Mouse (Mus musculus) embryonic facial prominence, embryonic 14.5 days (tissue): ENCODE data around the gene Rfxank. TPM values are rescaled to one million over a fixed set of nuclear protein-coding genes. Genes with fewer than 3 reads are reported as not detected.

Experiments
- ATAC-seq: fragments of 200-750 bp; cut with Nextera tagmentation; 2 replicates; pipeline ENCODE4 v1.8.0; 2017; ENCODE audit warnings: low read depth, moderate number of reproducible peaks, moderate TSS enrichment
- DNase-seq: peaks from one replicate; pipeline ENCODE4 v3.0.0-alpha.2; 2015; ENCODE audit warnings: low spot score
- H3K27ac ChIP-seq: fragments of 300-500 bp; sonication (generic); replicated peaks from 2 replicates; pipeline ENCODE4 v1.5.1; 2014; ENCODE audit warnings: low read depth, mild to moderate bottlenecking, low read length, moderate library complexity
- H3K27me3 ChIP-seq: fragments of 300-500 bp; sonication (generic); replicated peaks from 2 replicates; pipeline ENCODE4 v1.6.1; 2014; ENCODE audit warnings: low read length; ENCODE audit not compliant: control insufficient read depth, insufficient read depth
- H3K36me3 ChIP-seq: fragments of 300-500 bp; sonication (generic); 2 replicates; pipeline ENCODE4 v1.6.1; 2014; ENCODE audit warnings: low read length, mixed read lengths; ENCODE audit not compliant: control insufficient read depth, insufficient read depth
- H3K4me1 ChIP-seq: fragments of 300-500 bp; sonication (generic); 2 replicates; pipeline ENCODE4 v1.6.1; 2014; ENCODE audit warnings: antibody characterized with exemption, low read length; ENCODE audit not compliant: control insufficient read depth, insufficient read depth
- H3K4me2 ChIP-seq: fragments of 300-500 bp; sonication (generic); 2 replicates; pipeline ENCODE4 v1.6.1; 2014; ENCODE audit warnings: low read depth, mild to moderate bottlenecking, low read length, moderate library complexity, mixed read lengths
- H3K4me3 ChIP-seq: fragments of 300-500 bp; sonication (generic); 2 replicates; pipeline ENCODE4 v1.5.1; 2014; ENCODE audit warnings: low read depth, mild to moderate bottlenecking, low read length
- H3K9ac ChIP-seq: fragments of 300-500 bp; sonication (generic); 2 replicates; pipeline ENCODE4 v1.6.1; 2014; ENCODE audit warnings: low read depth, mild to moderate bottlenecking, low read length, moderate library complexity, mixed read lengths
- H3K9me3 ChIP-seq: fragments of 300-500 bp; sonication (generic); 2 replicates; pipeline ENCODE4 v1.6.1; 2016; ENCODE audit warnings: low read length; ENCODE audit not compliant: control insufficient read depth
- WGBS: fragments of 180-500 bp; shearing (Covaris S2); extraction: QIAGEN DNeasy Blood & Tissue Kit; methylation state at CpG from one replicate; pipeline ENCODE4 v1.1.7; 2014; 5-methylcytosine and 5-hydroxymethylcytosine counted together
- polyA plus RNA-seq: library from polyadenylated mRNA; unstranded; fragments of >200 nt; fragmentation: Nextera tagmentation; extraction: Ambion mirVana; gene quantifications from 2 replicates; pipeline ENCODE4 v1.2.1, GENCODE M21; 2014

Gene Rfxank
- polyA plus RNA-seq, 1 experiment from 2014 or later = 13.0 TPM

- Histone ChIP-seq H3K4me1 (peaks cover 12% of the 10 kb centered on the region), H3K4me3 (no peak overlapping the region), H3K27ac (no peak overlapping the region), H3K4me2 (no peak overlapping the region), H3K27me3 (no peaks in the 10 kb centered on the region), H3K9me3 (no peaks in the 10 kb centered on the region), H3K36me3 (peaks cover 47% of the 10 kb centered on the region), H3K9ac (no peak overlapping the region)
- WGBS = 75% methylated on average over 4 of the region's 4 CpGs
- DNase-seq (no peak), ATAC-seq (no peak)
Measured at GRCm38 (mm10) chr8:70136591-70136990, 2.4 kb downstream of the Rfxank start.

GRCm38 (mm10) chr8:70134931-70135330 lies 4.0 kb downstream of the Rfxank start:
- Histone ChIP-seq H3K9me3 (no peaks in the 10 kb centered on the region), H3K4me3 (no peak overlapping the region), H3K4me1 (peaks cover 6% of the 10 kb centered on the region; the same call in 1 of the 2 replicates), H3K27ac (no peak overlapping the region), H3K36me3 (peaks cover 47% of the 10 kb centered on the region), H3K27me3 (no peaks in the 10 kb centered on the region), H3K4me2 (no peak overlapping the region), H3K9ac (no peak overlapping the region)
- WGBS = 92% methylated on average over 9 of the region's 9 CpGs
- ATAC-seq (no peak), DNase-seq (no peak)

GRCm38 (mm10) chr8:70134086-70134485 lies 4.9 kb downstream of the Rfxank start:
- DNase-seq (no peak), ATAC-seq (no peak)
- Histone ChIP-seq H3K4me2 (no peak overlapping the region), H3K4me3 (no peak overlapping the region), H3K4me1 (peaks cover 6% of the 10 kb centered on the region; the same call in 1 of the 2 replicates), H3K9me3 (no peaks in the 10 kb centered on the region), H3K36me3 (peaks cover 47% of the 10 kb centered on the region), H3K27me3 (no peaks in the 10 kb centered on the region), H3K27ac (no peak overlapping the region), H3K9ac (no peak overlapping the region)
- 86% methylated on average over 5 of the region's 5 CpGs for WGBS

- H3K4me1 ChIP-seq = no peaks in the 10 kb centered on the region
- peak within 1 kb of the TSS; percentile 68 for H3K9ac ChIP-seq
- no peaks in the 10 kb centered on the region for H3K27me3 ChIP-seq
- H3K36me3 ChIP-seq = peaks cover 41% of the 10 kb centered on the region
- H3K4me3 ChIP-seq = peak within 1 kb of the TSS; percentile 61
- ATAC-seq (peak; percentile 91), DNase-seq (peak; percentile 93)
- 3% methylated on average over 36 of the region's 37 CpGs for WGBS
- no peak within 1 kb of the TSS for H3K27ac ChIP-seq
- no peaks in the 10 kb centered on the region for H3K9me3 ChIP-seq
- peak within 1 kb of the TSS; percentile 73 for H3K4me2 ChIP-seq
Measured at GRCm38 (mm10) chr8:70131166-70131883, 7.6 kb downstream of the Rfxank start, which contains the start of gene Nr2c2ap. Gene Nr2c2ap (plus strand): TSS chr8:70131333.

GRCm38 (mm10) chr8:70130066-70130465 lies 8.9 kb downstream of the Rfxank start:
- Histone ChIP-seq H3K36me3 (peaks cover 29% of the 10 kb centered on the region), H3K9me3 (no peaks in the 10 kb centered on the region), H3K4me1 (no peaks in the 10 kb centered on the region), H3K27ac (no peak overlapping the region), H3K4me3 (no peak overlapping the region), H3K9ac (no peak overlapping the region), H3K27me3 (no peaks in the 10 kb centered on the region), H3K4me2 (no peak overlapping the region)
- no peak for DNase-seq
- WGBS = 80% methylated on average over 3 of the region's 3 CpGs
- ATAC-seq = no peak

- Histone ChIP-seq H3K27me3 (no peaks in the 10 kb centered on the region), H3K27ac (no peak overlapping the region), H3K4me1 (no peaks in the 10 kb centered on the region), H3K9ac (no peak overlapping the region), H3K36me3 (peaks cover 23% of the 10 kb centered on the region), H3K9me3 (no peaks in the 10 kb centered on the region), H3K4me3 (no peak overlapping the region), H3K4me2 (no peak overlapping the region)
- DNase-seq (peak; percentile 66), ATAC-seq (peak; percentile 19; the same call in 1 of the 2 replicates)
- 64% methylated on average over 9 of the region's 9 CpGs for WGBS
Measured at GRCm38 (mm10) chr8:70129309-70129952, 9.5 kb downstream of the Rfxank start.

- Histone ChIP-seq H3K27me3 (no peaks in the 10 kb centered on the region), H3K9me3 (no peaks in the 10 kb centered on the region), H3K4me1 (no peaks in the 10 kb centered on the region), H3K27ac (no peak overlapping the region), H3K4me3 (no peak overlapping the region), H3K36me3 (peaks cover 13% of the 10 kb centered on the region), H3K9ac (no peak overlapping the region), H3K4me2 (no peak overlapping the region)
- 71% methylated on average over 3 of the region's 3 CpGs for WGBS
- no peak for ATAC-seq
- DNase-seq = no peak
Measured at GRCm38 (mm10) chr8:70128435-70128834, 10.5 kb downstream of the Rfxank start.

- Histone ChIP-seq H3K4me2 (no peak overlapping the region), H3K9me3 (no peaks in the 10 kb centered on the region), H3K36me3 (no peaks in the 10 kb centered on the region), H3K4me3 (no peak overlapping the region), H3K27ac (no peak overlapping the region), H3K27me3 (peaks cover 6% of the 10 kb centered on the region), H3K9ac (no peak overlapping the region), H3K4me1 (no peaks in the 10 kb centered on the region)
- DNase-seq = no peak
- no peak for ATAC-seq
- 65% methylated on average over 8 of the region's 8 CpGs for WGBS
Measured at GRCm38 (mm10) chr8:70124992-70125391, 14.0 kb downstream of the Rfxank start.
